Comparison of ENCODE assay signal across 34 mouse cellular contexts in the genomic region with DNA sequence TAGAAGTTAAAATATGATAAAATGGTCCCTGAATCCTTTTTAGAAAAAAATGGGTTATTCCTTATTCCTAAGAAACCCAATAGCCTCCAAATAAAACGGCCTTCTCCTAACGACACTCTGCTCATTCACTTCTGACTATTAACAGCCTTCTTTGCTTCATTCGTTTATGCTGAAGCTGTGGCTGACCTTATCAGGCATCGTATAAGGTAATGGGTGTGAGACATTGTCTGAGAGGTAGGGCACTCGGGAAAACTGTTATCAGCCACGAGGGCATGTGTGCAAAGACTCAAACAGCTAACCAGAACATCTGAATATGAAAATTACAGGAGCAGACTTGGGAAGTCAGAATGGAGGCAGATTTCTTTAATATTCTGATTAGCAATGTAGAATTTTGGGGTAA. TPM values are rescaled to one million over a fixed set of nuclear protein-coding genes. Genes with fewer than 3 reads are reported as not detected.
DNase-seq lines count a peak whose midpoint lies in the region; ATAC-seq and TF ChIP-seq lines count a peak whose summit lies in the region.
"Had no signal": no experiment of that assay in that cellular context is flagged by ENCODE, and none has a peak within 500 bp of the region (broad histone marks: within the 10 kb centered on the region; RNA-seq: fewer than 3 reads in every experiment).

No protein-coding gene starts in this region.

- TF ChIP-seq POLR2A in lung, adult 2 months (IDR thresholded peaks at IDR 0.05; ENCODE audit: borderline replicate concordance, extremely low read depth, low read depth, low read length), result no peak

- peak overlapping the region; percentile 24 for H3K4me2 ChIP-seq in heart, embryonic 13.5 days
- H3K4me2 ChIP-seq in kidney, embryonic 15.5 days, result 0 out of 2 replicates have a peak overlapping the region, but pooled peaks have one; percentile 8
- H3K4me2 ChIP-seq in kidney, embryonic 14.5 days (replicated peaks; ENCODE audit: low read depth, low read length), result no peak overlapping the region
- H3K4me2 ChIP-seq: embryonic facial prominence, embryonic 13.5 days; forebrain, embryonic 15.5 days; hindbrain, embryonic 14.5 days; midbrain, embryonic 12.5 days; neural tube, embryonic 12.5 days had no signal

- H3K4me1 ChIP-seq in heart, embryonic 13.5 days, result peaks cover 18% of the 10 kb centered on the region
- no peaks in the 10 kb centered on the region for H3K4me1 ChIP-seq in kidney, embryonic 15.5 days
- no peaks in the 10 kb centered on the region for H3K4me1 ChIP-seq in kidney, embryonic 14.5 days (ENCODE audit: control insufficient read depth, insufficient read depth, low read length)
- peaks cover 14% of the 10 kb centered on the region for H3K4me1 ChIP-seq in lung, adult 2 months (ENCODE audit: control insufficient read depth, insufficient read depth, low read length)
- H3K4me1 ChIP-seq: embryonic facial prominence, embryonic 13.5 days; forebrain, embryonic 10.5 days; forebrain, embryonic 15.5 days; limb, embryonic 13.5 days; midbrain, embryonic 12.5 days; neural tube, embryonic 12.5 days had no signal

- H3K9me3 ChIP-seq in heart, embryonic 13.5 days, result no peaks in the 10 kb centered on the region
- no peaks in the 10 kb centered on the region for H3K9me3 ChIP-seq in kidney, embryonic 15.5 days (replicated peaks)
- H3K9me3 ChIP-seq in kidney, embryonic 14.5 days (ENCODE audit: control insufficient read depth, low read length), result no peaks in the 10 kb centered on the region
- H3K9me3 ChIP-seq: embryonic facial prominence, embryonic 13.5 days; forebrain, embryonic 10.5 days; forebrain, embryonic 15.5 days; limb, embryonic 13.5 days; midbrain, embryonic 12.5 days; neural tube, embryonic 12.5 days had no signal

- H3K9ac ChIP-seq in heart, embryonic 13.5 days, result no peak overlapping the region
- no peak overlapping the region for H3K9ac ChIP-seq in kidney, embryonic 15.5 days
- H3K9ac ChIP-seq in kidney, embryonic 14.5 days (ENCODE audit: low read depth, low read length), result no peak overlapping the region
- H3K9ac ChIP-seq: embryonic facial prominence, embryonic 13.5 days; forebrain, embryonic 15.5 days; hindbrain, embryonic 14.5 days; limb, embryonic 13.5 days; liver, embryonic 14.5 days; midbrain, embryonic 12.5 days; neural tube, embryonic 12.5 days had no signal

- no peak overlapping the region for H3K4me3 ChIP-seq in heart, embryonic 13.5 days
- H3K4me3 ChIP-seq in kidney, embryonic 15.5 days (replicated peaks), result no peak overlapping the region
- no peak overlapping the region for H3K4me3 ChIP-seq in kidney, embryonic 14.5 days (ENCODE audit: low read length)
- H3K4me3 ChIP-seq in lung, adult 2 months (replicated peaks; ENCODE audit: extremely low read depth, low read depth, low read length), result peak overlapping the region; percentile 21
- H3K4me3 ChIP-seq: embryonic facial prominence, embryonic 13.5 days; forebrain, embryonic 10.5 days; forebrain, embryonic 15.5 days; layer of hippocampus, adult 2 months; limb, embryonic 13.5 days; midbrain, embryonic 12.5 days; myocyte; neural tube, embryonic 12.5 days had no signal

- no peaks in the 10 kb centered on the region for H3K27me3 ChIP-seq in heart, embryonic 13.5 days (replicated peaks)
- no peaks in the 10 kb centered on the region for H3K27me3 ChIP-seq in kidney, embryonic 15.5 days
- H3K27me3 ChIP-seq in kidney, embryonic 14.5 days (ENCODE audit: control insufficient read depth, insufficient read depth, low read length), result no peaks in the 10 kb centered on the region
- H3K27me3 ChIP-seq: embryonic facial prominence, embryonic 13.5 days; forebrain, embryonic 15.5 days; limb, embryonic 13.5 days; midbrain, embryonic 12.5 days; neural tube, embryonic 12.5 days had no signal

- H3K36me3 ChIP-seq in heart, embryonic 13.5 days, result no peaks in the 10 kb centered on the region
- no peaks in the 10 kb centered on the region for H3K36me3 ChIP-seq in kidney, embryonic 15.5 days
- H3K36me3 ChIP-seq in kidney, embryonic 14.5 days (ENCODE audit: control insufficient read depth, insufficient read depth, low read length), result no peaks in the 10 kb centered on the region
- H3K36me3 ChIP-seq: embryonic facial prominence, embryonic 13.5 days; forebrain, embryonic 10.5 days; forebrain, embryonic 15.5 days; limb, embryonic 13.5 days; midbrain, embryonic 12.5 days; neural tube, embryonic 12.5 days had no signal

- 29% methylated on average over 6 of the region's 6 CpGs for WGBS in heart, embryonic 13.5 days
- WGBS in kidney, embryonic 15.5 days, result 58% methylated on average over 6 of the region's 6 CpGs
- 61% methylated on average over 6 of the region's 6 CpGs for WGBS in kidney, embryonic 14.5 days
- WGBS in lung, adult 2 months, result 28% methylated on average over 6 of the region's 6 CpGs

- H3K27ac ChIP-seq in heart, embryonic 13.5 days (replicated peaks), result no peak overlapping the region
- H3K27ac ChIP-seq in kidney, embryonic 15.5 days, result no peak overlapping the region
- H3K27ac ChIP-seq in kidney, embryonic 14.5 days (ENCODE audit: low read depth, low read length), result no peak overlapping the region
- H3K27ac ChIP-seq: embryonic facial prominence, embryonic 13.5 days; forebrain, embryonic 10.5 days; forebrain, embryonic 15.5 days; hindbrain, embryonic 14.5 days; layer of hippocampus, adult 2 months; limb, embryonic 13.5 days; liver, embryonic 14.5 days; macrophage; midbrain, embryonic 12.5 days; neural tube, embryonic 12.5 days; stomach, postnatal 0 days had no signal

- TF ChIP-seq CTCF in lung, adult 2 months (IDR thresholded peaks at IDR 0.05; ENCODE audit: insufficient read depth, low read length), result no peak

- no peak for DNase-seq in heart, adult 11 months
- DNase-seq in lung, adult 2 months, result no peak
- no peak for DNase-seq in lung, postnatal 25 days (ENCODE audit: low spot score)
- no peak for DNase-seq in frontal cortex, postnatal 14 days (ENCODE audit: low spot score in 2 of 2)
- DNase-seq: adrenal gland, postnatal 25 days; cerebellum, adult 18-20 months; cerebellum, postnatal 10 days; gastrocnemius, postnatal 10 days; heart, postnatal 10 days; kidney, postnatal 36 days; right cerebral cortex, adult 18-20 months; thymus, adult 18-20 months; thymus, postnatal 25 days had no signal

- no peak for ATAC-seq in heart, embryonic 13.5 days (ENCODE audit: extremely low read depth, insufficient number of reproducible peaks, low FRiP score, low TSS enrichment)
- no peak for ATAC-seq in kidney, embryonic 15.5 days (replicated peaks; ENCODE audit: low FRiP score)
- ATAC-seq in kidney, embryonic 14.5 days (ENCODE audit: low FRiP score, low TSS enrichment), result no peak
- 0 out of 2 replicates have a peak, but pooled peaks have one; percentile 15 for ATAC-seq in megakaryocyte progenitor cell, adult 5-6 weeks (replicated peaks; ENCODE audit: poor library complexity)
- ATAC-seq: forebrain, embryonic 15.5 days; intestine, postnatal 0 days had no signal

RNA-seq across cellular contexts. Expression of gene Myct1, which starts 3.0 kb away (rescaled TPM):
- polyA plus RNA-seq in heart, embryonic 13.5 days (2015; fragmentation: Nextera tagmentation; extraction: Ambion mirVana), result 5.2 and 5.5 TPM in 2 replicates
- polyA plus RNA-seq in kidney, embryonic 15.5 days (2015; fragmentation: Nextera tagmentation; extraction: Ambion mirVana), result 9.0 and 10.7 TPM in 2 replicates
- 6.1 and 6.6 TPM in 2 replicates for polyA plus RNA-seq in kidney, embryonic 14.5 days (2014; fragmentation: Nextera tagmentation; extraction: Ambion mirVana)
- polyA plus RNA-seq in lung, adult 2 months (2012; rRNA removed), result 24.7 and 31.2 TPM in 2 replicates
- total RNA-seq in megakaryocyte progenitor cell, adult 5-6 weeks (2015), result 2.9 and 7.4 TPM in 2 replicates
- 1.7 and 2.8 TPM in 2 replicates for total RNA-seq in megakaryocyte progenitor cell, adult 5-6 weeks (2017)
- polyA plus RNA-seq: myocyte had no signal

RNA-seq across cellular contexts. Expression of gene Vip, which starts 42.5 kb away (rescaled TPM):
- polyA plus RNA-seq in heart, embryonic 13.5 days (2015; fragmentation: Nextera tagmentation; extraction: Ambion mirVana), result not detected in 2 replicates
- polyA plus RNA-seq in kidney, embryonic 15.5 days (2015; fragmentation: Nextera tagmentation; extraction: Ambion mirVana), result 2.6 and 3.5 TPM in 2 replicates
- polyA plus RNA-seq in kidney, embryonic 14.5 days (2014; fragmentation: Nextera tagmentation; extraction: Ambion mirVana), result 0.91 and 1.2 TPM in 2 replicates
- 0.12 and 0.14 TPM in 2 replicates for polyA plus RNA-seq in lung, adult 2 months (2012; rRNA removed)
- not detected in 2 replicates for total RNA-seq in megakaryocyte progenitor cell, adult 5-6 weeks (2015)
- total RNA-seq in megakaryocyte progenitor cell, adult 5-6 weeks (2017), result not detected in 2 replicates
- total RNA-seq: adrenal gland, adult 18-20 months; common myeloid progenitor, adult 5-6 weeks; hematopoietic stem cell, adult 5-6 weeks had no signal
- polyA plus RNA-seq: embryonic facial prominence, embryonic 13.5 days; forebrain, embryonic 10.5 days; forebrain, embryonic 15.5 days; liver, embryonic 14.5 days; macrophage; myocyte; spleen, adult 2 months had no signal

RNA-seq across cellular contexts. Expression of gene Syne1, which starts 45.3 kb away (rescaled TPM):
- polyA plus RNA-seq in heart, embryonic 13.5 days (2015; fragmentation: Nextera tagmentation; extraction: Ambion mirVana), result 14.6 and 17.6 TPM in 2 replicates
- 4.2 and 5.6 TPM in 2 replicates for polyA plus RNA-seq in kidney, embryonic 15.5 days (2015; fragmentation: Nextera tagmentation; extraction: Ambion mirVana)
- polyA plus RNA-seq in kidney, embryonic 14.5 days (2014; fragmentation: Nextera tagmentation; extraction: Ambion mirVana), result 3.6 and 5.8 TPM in 2 replicates
- 40.2 and 52.0 TPM in 2 replicates for polyA plus RNA-seq in lung, adult 2 months (2012; rRNA removed)
- 36.1 and 37.0 TPM in 2 replicates for total RNA-seq in megakaryocyte progenitor cell, adult 5-6 weeks (2015)
- 41.6 and 48.4 TPM in 2 replicates for total RNA-seq in megakaryocyte progenitor cell, adult 5-6 weeks (2017)
